Mouse (Mus musculus) lung, postnatal 0 days (tissue): ENCODE data around the gene Gm3045. TPM values are rescaled to one million over a fixed set of nuclear protein-coding genes. Genes with fewer than 3 reads are reported as not detected.

Source experiments
- ATAC-seq: fragments of 200-750 bp; cut with Nextera tagmentation; 2 replicates; pipeline ENCODE4 v1.8.0; 2017; ENCODE audit warnings: moderate library complexity
- DNase-seq: peaks from one replicate; pipeline ENCODE4 v3.0.0-alpha.2; 2016; ENCODE audit warnings: low spot score
- H3K27ac ChIP-seq: fragments of 300-500 bp; sonication (generic); 2 replicates; pipeline ENCODE4 v1.5.1; 2014; ENCODE audit warnings: antibody characterized with exemption, mild to moderate bottlenecking, low read length, mixed read lengths
- H3K27me3 ChIP-seq: fragments of 300-500 bp; sonication (generic); replicated peaks from 2 replicates; pipeline ENCODE4 v1.6.1; 2014; ENCODE audit warnings: low read length, mixed read lengths; ENCODE audit not compliant: insufficient read depth
- H3K36me3 ChIP-seq: fragments of 300-500 bp; sonication (generic); 2 replicates; pipeline ENCODE4 v1.6.1; 2014; ENCODE audit warnings: low read length, mixed read lengths; ENCODE audit not compliant: insufficient read depth
- H3K4me1 ChIP-seq: fragments of 300-500 bp; sonication (generic); 2 replicates; pipeline ENCODE4 v1.6.1; 2014; ENCODE audit warnings: antibody characterized with exemption, low read depth, low read length, mixed read lengths; ENCODE audit not compliant: insufficient read depth
- H3K4me2 ChIP-seq: fragments of 300-500 bp; sonication (generic); replicated peaks from 2 replicates; pipeline ENCODE4 v1.6.1; 2014; ENCODE audit warnings: low read depth, mild to moderate bottlenecking, low read length, moderate library complexity, mixed read lengths
- H3K4me3 ChIP-seq: fragments of 300-500 bp; sonication (generic); 2 replicates; pipeline ENCODE4 v1.5.1; 2014; ENCODE audit warnings: low read depth, low read length
- H3K9ac ChIP-seq: fragments of 300-500 bp; sonication (generic); replicated peaks from 2 replicates; pipeline ENCODE4 v1.6.1; 2014; ENCODE audit warnings: low read depth, mild to moderate bottlenecking
- H3K9me3 ChIP-seq: fragments of 300-500 bp; sonication (generic); 2 replicates; pipeline ENCODE4 v1.6.1; 2016; ENCODE audit warnings: low read length, mixed read lengths
- CTCF ChIP-seq: IDR thresholded peaks from 2 replicates; pipeline ENCODE4 v1.5.1; 2016; ENCODE audit warnings: antibody characterized with exemption, mild to moderate bottlenecking
- EP300 ChIP-seq: IDR thresholded peaks from 2 replicates; pipeline ENCODE4 v1.6.1; 2016; ENCODE audit warnings: antibody characterized with exemption, mild to moderate bottlenecking, control low read depth
- WGBS: fragments of 180-500 bp; shearing (Covaris S2); extraction: QIAGEN DNeasy Blood & Tissue Kit; methylation state at CpG from one replicate; pipeline ENCODE4 v1.1.7; 2014; 5-methylcytosine and 5-hydroxymethylcytosine counted together
- polyA plus RNA-seq: library from polyadenylated mRNA; unstranded; fragments of >200 nt; fragmentation: Nextera tagmentation; extraction: Ambion mirVana; gene quantifications from 2 replicates; pipeline ENCODE4 v1.2.1, GENCODE M21; 2015

Gm3045 gene
- polyA plus RNA-seq, 1 experiment from 2014 or later: not detected

- DNase-seq (no peak), ATAC-seq (no peak)
- no peaks in the 10 kb centered on the region for H3K36me3 ChIP-seq
- no peak overlapping the region for H3K27ac ChIP-seq
- H3K4me3 ChIP-seq: no peak overlapping the region
- TF ChIP-seq CTCF (no peak), EP300 (no peak)
- H3K9ac ChIP-seq: no peak overlapping the region
- no peak overlapping the region for H3K4me2 ChIP-seq
- H3K9me3 ChIP-seq: no peaks in the 10 kb centered on the region
- H3K27me3 ChIP-seq: no peaks in the 10 kb centered on the region
- H3K4me1 ChIP-seq: no peaks in the 10 kb centered on the region
- WGBS: 52% methylated on average over 6 of the region's 6 CpGs
These were observed 6.9 kb upstream of the Gm3045 start for GRCm38 (mm10) chr13:56419538-56419937.

GRCm38 (mm10) chr13:56422072-56422723 lies 4.2 kb upstream of the Gm3045 start:
- no peak overlapping the region for H3K9ac ChIP-seq
- H3K4me3 ChIP-seq: no peak overlapping the region
- TF ChIP-seq EP300 (no peak), CTCF (peak; percentile 85)
- ATAC-seq (peak; percentile 43; the same call in 1 of the 2 replicates), DNase-seq (peak; percentile 78)
- 19% methylated on average over 16 of the region's 16 CpGs for WGBS
- H3K36me3 ChIP-seq: no peaks in the 10 kb centered on the region
- no peak overlapping the region for H3K4me2 ChIP-seq
- no peaks in the 10 kb centered on the region for H3K27me3 ChIP-seq
- no peaks in the 10 kb centered on the region for H3K4me1 ChIP-seq
- H3K27ac ChIP-seq: no peak overlapping the region
- H3K9me3 ChIP-seq: no peaks in the 10 kb centered on the region

GRCm38 (mm10) chr13:56425931-56426330 lies 463 bp upstream of the Gm3045 start:
- H3K4me2 ChIP-seq: no peak overlapping the region
- H3K4me3 ChIP-seq: no peak overlapping the region
- WGBS: 43% methylated on average over 7 of the region's 7 CpGs
- H3K9ac ChIP-seq: no peak overlapping the region
- H3K36me3 ChIP-seq: no peaks in the 10 kb centered on the region
- no peak overlapping the region for H3K27ac ChIP-seq
- DNase-seq (peak; percentile 64), ATAC-seq (peak; percentile 63)
- no peak for TF ChIP-seq CTCF
- TF ChIP-seq EP300: no peak
- no peaks in the 10 kb centered on the region for H3K4me1 ChIP-seq
- no peaks in the 10 kb centered on the region for H3K27me3 ChIP-seq
- H3K9me3 ChIP-seq: no peaks in the 10 kb centered on the region

GRCm38 (mm10) chr13:56428724-56429500 lies 2.5 kb downstream of the Gm3045 start:
- peak; percentile 80 for DNase-seq
- H3K27ac ChIP-seq: no peak overlapping the region
- H3K27me3 ChIP-seq: no peaks in the 10 kb centered on the region
- peak; percentile 67 for ATAC-seq
- no peak overlapping the region for H3K4me3 ChIP-seq
- no peak overlapping the region for H3K4me2 ChIP-seq
- no peaks in the 10 kb centered on the region for H3K4me1 ChIP-seq
- 32% methylated on average over 16 of the region's 16 CpGs for WGBS
- TF ChIP-seq EP300 (no peak), CTCF (peak; percentile 90)
- no peaks in the 10 kb centered on the region for H3K9me3 ChIP-seq
- no peak overlapping the region for H3K9ac ChIP-seq
- no peaks in the 10 kb centered on the region for H3K36me3 ChIP-seq

- no peak for DNase-seq
- Histone ChIP-seq H3K9me3 (no peaks in the 10 kb centered on the region), H3K4me1 (peaks cover 4% of the 10 kb centered on the region; the same call in 1 of the 2 replicates), H3K36me3 (no peaks in the 10 kb centered on the region), H3K9ac (no peak overlapping the region), H3K4me2 (no peak overlapping the region), H3K27me3 (no peaks in the 10 kb centered on the region), H3K4me3 (no peak overlapping the region), H3K27ac (no peak overlapping the region)
- 83% methylated on average over 9 of the region's 12 CpGs for WGBS
- no peak for ATAC-seq
- TF ChIP-seq CTCF: no peak
- no peak for TF ChIP-seq EP300
These were observed 6.1 kb downstream of the Gm3045 start for GRCm38 (mm10) chr13:56432496-56432895.

- no peak for ATAC-seq
- Histone ChIP-seq H3K36me3 (no peaks in the 10 kb centered on the region), H3K27ac (no peak overlapping the region), H3K4me1 (peaks cover 4% of the 10 kb centered on the region; the same call in 1 of the 2 replicates), H3K27me3 (no peaks in the 10 kb centered on the region; the same call in 1 of the 2 replicates), H3K4me3 (no peak overlapping the region), H3K4me2 (no peak overlapping the region), H3K9ac (no peak overlapping the region), H3K9me3 (no peaks in the 10 kb centered on the region)
- TF ChIP-seq CTCF (peak; percentile 79), EP300 (no peak)
- peak; percentile 43 for DNase-seq
- WGBS: 12% methylated on average over 10 of the region's 10 CpGs
These were observed 7.1 kb downstream of the Gm3045 start for GRCm38 (mm10) chr13:56433466-56433865.
